Mouse (Mus musculus) spleen, postnatal 14 days (tissue): Measurements from ENCODE around the gene 0610030E20Rik.

Experiments
- DNase-seq, 2 experiments: peaks; one replicate each; pipeline ENCODE4 v3.0.0; 2021 to 2022; ENCODE audit warnings: low spot score in 2 of 2

0610030E20Rik gene

GRCm38 (mm10) chr6:72370091-72370490 is 23.0 kb downstream of the 0610030E20Rik start:
- DNase-seq: no peak

- DNase-seq: no peak
These were observed 24.0 kb downstream of the 0610030E20Rik start for GRCm38 (mm10) chr6:72371147-72371546.

GRCm38 (mm10) chr6:72371571-72371970 is 24.5 kb downstream of the 0610030E20Rik start:
- no peak for DNase-seq

GRCm38 (mm10) chr6:72373184-72373583 is 26.1 kb downstream of the 0610030E20Rik start:
- DNase-seq: no peak

GRCm38 (mm10) chr6:72374206-72374605 is 27.1 kb downstream of the 0610030E20Rik start:
- DNase-seq: no peak

- no peak for DNase-seq
These were observed 27.9 kb downstream of the 0610030E20Rik start for GRCm38 (mm10) chr6:72374820-72375563.

- no peak for DNase-seq
These were observed 31.6 kb downstream of the 0610030E20Rik start for GRCm38 (mm10) chr6:72378510-72379234.

- no peak for DNase-seq
These were observed 32.4 kb downstream of the 0610030E20Rik start for GRCm38 (mm10) chr6:72379377-72380130.

GRCm38 (mm10) chr6:72380131-72380770 is 33.1 kb downstream of the 0610030E20Rik start, which contains the start of gene Vamp5:
Vamp5 (minus strand) TSS chr6:72380468.
- DNase-seq: peak; percentile 89 to 91

GRCm38 (mm10) chr6:72382494-72382893 is 35.4 kb downstream of the 0610030E20Rik start:
- no peak for DNase-seq

GRCm38 (mm10) chr6:72383142-72383820 is 36.2 kb downstream of the 0610030E20Rik start:
- no peak for DNase-seq

- no peak for DNase-seq
These were observed 36.8 kb downstream of the 0610030E20Rik start for GRCm38 (mm10) chr6:72383952-72384351.

GRCm38 (mm10) chr6:72385258-72385657 is 38.1 kb downstream of the 0610030E20Rik start:
- DNase-seq: no peak

- no peak for DNase-seq
These were observed 39.4 kb downstream of the 0610030E20Rik start for GRCm38 (mm10) chr6:72386561-72386960.

- no peak for DNase-seq
These were observed 40.7 kb downstream of the 0610030E20Rik start for GRCm38 (mm10) chr6:72387816-72388215.

- DNase-seq: no peak
These were observed 41.1 kb downstream of the 0610030E20Rik start for GRCm38 (mm10) chr6:72388266-72388665.

GRCm38 (mm10) chr6:72388791-72389329 is 41.7 kb downstream of the 0610030E20Rik start:
- no peak for DNase-seq

GRCm38 (mm10) chr6:72389471-72389940 is 42.4 kb downstream of the 0610030E20Rik start:
- DNase-seq: no peak

- DNase-seq: peak; percentile 60 to 63
These were observed 43.0 kb downstream of the 0610030E20Rik start, which contains the start of gene Vamp8 for GRCm38 (mm10) chr6:72389941-72390771. Vamp8 (minus strand) TSS chr6:72390703.
